Mouse (Mus musculus) liver, embryonic 12.5 days (tissue): ENCODE results near the gene Cobl. TPM values are rescaled to one million over a fixed set of nuclear protein-coding genes. Genes with fewer than 3 reads are reported as not detected.

Source experiments
- ATAC-seq: fragments of 200-750 bp; cut with Nextera tagmentation; 2 replicates; pipeline ENCODE4 v1.8.0; 2017; ENCODE audit warnings: moderate number of reproducible peaks, mild to moderate bottlenecking, moderate library complexity
- H3K27ac ChIP-seq: fragments of 300-500 bp; sonication (generic); 2 replicates; pipeline ENCODE4 v1.5.1; 2016; ENCODE audit warnings: mild to moderate bottlenecking
- H3K27me3 ChIP-seq: fragments of 300-500 bp; sonication (generic); replicated peaks from 2 replicates; pipeline ENCODE4 v1.6.1; 2016; ENCODE audit warnings: mild to moderate bottlenecking, moderate library complexity
- H3K36me3 ChIP-seq: fragments of 300-500 bp; sonication (generic); 2 replicates; pipeline ENCODE4 v1.6.1; 2016; ENCODE audit warnings: mild to moderate bottlenecking, moderate library complexity
- H3K4me1 ChIP-seq: fragments of 300-500 bp; sonication (generic); 2 replicates; pipeline ENCODE4 v1.6.1; 2016
- H3K4me2 ChIP-seq: fragments of 300-500 bp; sonication (generic); 2 replicates; pipeline ENCODE4 v1.6.1; 2016; ENCODE audit warnings: mild to moderate bottlenecking, moderate library complexity
- H3K4me3 ChIP-seq: fragments of 300-500 bp; sonication (generic); 2 replicates; pipeline ENCODE4 v1.5.1; 2016; ENCODE audit warnings: mild to moderate bottlenecking, moderate library complexity
- H3K9ac ChIP-seq: fragments of 300-500 bp; sonication (generic); 2 replicates; pipeline ENCODE4 v1.6.1; 2016; ENCODE audit warnings: mild to moderate bottlenecking, moderate library complexity
- H3K9me3 ChIP-seq: fragments of 300-500 bp; sonication (generic); replicated peaks from 2 replicates; pipeline ENCODE4 v1.6.1; 2016; ENCODE audit warnings: mild to moderate bottlenecking, moderate library complexity
- WGBS: fragments of 180-500 bp; shearing (Covaris S2); methylation state at CpG from one replicate; pipeline ENCODE4 v1.1.7; 2016; ENCODE audit not compliant: insufficient replicate concordance; 5-methylcytosine and 5-hydroxymethylcytosine counted together
- polyA plus RNA-seq: library from polyadenylated mRNA; unstranded; fragments of >200 nt; fragmentation: Nextera tagmentation; extraction: Ambion mirVana; gene quantifications from 2 replicates; pipeline ENCODE4 v1.2.1, GENCODE M21; 2016

The Cobl gene
- polyA plus RNA-seq, 1 experiment from 2014 or later: 2.4 TPM

GRCm38 (mm10) chr11:12373106-12374098 is 91.4 kb downstream of the Cobl start:
- 30% methylated on average over 12 of the region's 12 CpGs for WGBS

GRCm38 (mm10) chr11:12370957-12371356 is 93.8 kb downstream of the Cobl start:
- H3K4me1 ChIP-seq: no peaks in the 10 kb centered on the region
- H3K4me3 ChIP-seq: no peak overlapping the region
- no peaks in the 10 kb centered on the region for H3K27me3 ChIP-seq
- H3K27ac ChIP-seq: no peak overlapping the region
- H3K9ac ChIP-seq: no peak overlapping the region
- ATAC-seq: no peak
- no peaks in the 10 kb centered on the region for H3K9me3 ChIP-seq
- no peak overlapping the region for H3K4me2 ChIP-seq
- no peaks in the 10 kb centered on the region for H3K36me3 ChIP-seq

More at GRCm38 (mm10) chr11:12373106-12374098, 91.4 kb downstream of the Cobl start:
- H3K27ac ChIP-seq: no peak overlapping the region
- no peaks in the 10 kb centered on the region for H3K9me3 ChIP-seq
- H3K4me3 ChIP-seq: no peak overlapping the region
- no peaks in the 10 kb centered on the region for H3K27me3 ChIP-seq
- H3K4me2 ChIP-seq: no peak overlapping the region
- no peaks in the 10 kb centered on the region for H3K4me1 ChIP-seq
- no peaks in the 10 kb centered on the region for H3K36me3 ChIP-seq
- H3K9ac ChIP-seq: no peak overlapping the region
- ATAC-seq: no peak

- Histone ChIP-seq H3K27ac (no peak overlapping the region), H3K9me3 (no peaks in the 10 kb centered on the region), H3K36me3 (no peaks in the 10 kb centered on the region), H3K4me3 (no peak overlapping the region), H3K9ac (no peak overlapping the region), H3K4me2 (no peak overlapping the region), H3K4me1 (no peaks in the 10 kb centered on the region), H3K27me3 (no peaks in the 10 kb centered on the region)
- WGBS: 43% methylated on average over 5 of the region's 5 CpGs
- no peak for ATAC-seq
Observed at GRCm38 (mm10) chr11:12367426-12368178, 97.2 kb downstream of the Cobl start.

GRCm38 (mm10) chr11:12359336-12360000 is 105.3 kb downstream of the Cobl start:
- Histone ChIP-seq H3K27me3 (no peaks in the 10 kb centered on the region), H3K4me2 (no peak overlapping the region), H3K27ac (no peak overlapping the region), H3K4me3 (no peak overlapping the region), H3K9ac (no peak overlapping the region), H3K4me1 (no peaks in the 10 kb centered on the region), H3K36me3 (no peaks in the 10 kb centered on the region), H3K9me3 (no peaks in the 10 kb centered on the region)
- ATAC-seq: no peak
- WGBS: 17% methylated on average over 2 of the region's 2 CpGs

- H3K4me2 ChIP-seq: no peak overlapping the region
- H3K9ac ChIP-seq: no peak overlapping the region
- ATAC-seq: no peak
- no peak overlapping the region for H3K4me3 ChIP-seq
- no peaks in the 10 kb centered on the region for H3K9me3 ChIP-seq
- H3K27me3 ChIP-seq: no peaks in the 10 kb centered on the region
- WGBS: 55% methylated on average over 4 of the region's 4 CpGs
- H3K27ac ChIP-seq: no peak overlapping the region
- H3K36me3 ChIP-seq: no peaks in the 10 kb centered on the region
- H3K4me1 ChIP-seq: no peaks in the 10 kb centered on the region
Observed at GRCm38 (mm10) chr11:12358602-12359001, 106.2 kb downstream of the Cobl start.

- Histone ChIP-seq H3K4me1 (no peaks in the 10 kb centered on the region), H3K36me3 (no peaks in the 10 kb centered on the region), H3K4me2 (no peak overlapping the region), H3K27me3 (no peaks in the 10 kb centered on the region), H3K4me3 (no peak overlapping the region), H3K27ac (no peak overlapping the region), H3K9me3 (no peaks in the 10 kb centered on the region), H3K9ac (no peak overlapping the region)
- ATAC-seq: no peak
- WGBS: 74% methylated on average over 3 of the region's 3 CpGs
Observed at GRCm38 (mm10) chr11:12355681-12356080, 109.1 kb downstream of the Cobl start.

- H3K9ac ChIP-seq: no peak overlapping the region
- no peak overlapping the region for H3K27ac ChIP-seq
- no peak for ATAC-seq
- no peaks in the 10 kb centered on the region for H3K4me1 ChIP-seq
- H3K9me3 ChIP-seq: no peaks in the 10 kb centered on the region
- no peak overlapping the region for H3K4me3 ChIP-seq
- 43% methylated on average over 3 of the region's 3 CpGs for WGBS
- H3K27me3 ChIP-seq: no peaks in the 10 kb centered on the region
- no peaks in the 10 kb centered on the region for H3K36me3 ChIP-seq
- no peak overlapping the region for H3K4me2 ChIP-seq
Observed at GRCm38 (mm10) chr11:12350986-12351546, 113.7 kb downstream of the Cobl start.

GRCm38 (mm10) chr11:12350086-12350485 is 114.7 kb downstream of the Cobl start:
- ATAC-seq: no peak
- Histone ChIP-seq H3K27ac (no peak overlapping the region), H3K9ac (no peak overlapping the region), H3K9me3 (no peaks in the 10 kb centered on the region), H3K4me1 (no peaks in the 10 kb centered on the region), H3K4me3 (no peak overlapping the region), H3K36me3 (no peaks in the 10 kb centered on the region), H3K27me3 (no peaks in the 10 kb centered on the region), H3K4me2 (no peak overlapping the region)
- WGBS: 61% methylated on average over 1 of the region's 1 CpGs

GRCm38 (mm10) chr11:12346486-12346885 is 118.3 kb downstream of the Cobl start:
- ATAC-seq: no peak
- 57% methylated on average over 2 of the region's 2 CpGs for WGBS
- Histone ChIP-seq H3K9ac (no peak overlapping the region), H3K9me3 (no peaks in the 10 kb centered on the region), H3K4me1 (no peaks in the 10 kb centered on the region), H3K4me3 (no peak overlapping the region), H3K36me3 (no peaks in the 10 kb centered on the region), H3K27me3 (no peaks in the 10 kb centered on the region), H3K4me2 (no peak overlapping the region), H3K27ac (no peak overlapping the region)

- H3K4me2 ChIP-seq: no peak overlapping the region
- H3K27ac ChIP-seq: no peak overlapping the region
- ATAC-seq: no peak
- H3K9me3 ChIP-seq: no peaks in the 10 kb centered on the region
- no peaks in the 10 kb centered on the region for H3K4me1 ChIP-seq
- H3K9ac ChIP-seq: no peak overlapping the region
- H3K27me3 ChIP-seq: no peaks in the 10 kb centered on the region
- H3K36me3 ChIP-seq: no peaks in the 10 kb centered on the region
- no peak overlapping the region for H3K4me3 ChIP-seq
- WGBS: 64% methylated on average over 4 of the region's 4 CpGs
Observed at GRCm38 (mm10) chr11:12343686-12344085, 121.1 kb downstream of the Cobl start.

- no peak overlapping the region for H3K4me3 ChIP-seq
- no peaks in the 10 kb centered on the region for H3K36me3 ChIP-seq
- H3K27me3 ChIP-seq: no peaks in the 10 kb centered on the region
- H3K4me2 ChIP-seq: no peak overlapping the region
- no peak overlapping the region for H3K9ac ChIP-seq
- H3K4me1 ChIP-seq: no peaks in the 10 kb centered on the region
- no peak overlapping the region for H3K27ac ChIP-seq
- H3K9me3 ChIP-seq: no peaks in the 10 kb centered on the region
- ATAC-seq: no peak
Observed at GRCm38 (mm10) chr11:12340697-12341096, 124.1 kb downstream of the Cobl start.

- ATAC-seq: no peak
- no peak overlapping the region for H3K27ac ChIP-seq
Observed at GRCm38 (mm10) chr11:12336145-12336544, 128.6 kb downstream of the Cobl start.

More at GRCm38 (mm10) chr11:12336145-12336544, 128.6 kb downstream of the Cobl start:
- Histone ChIP-seq H3K4me1 (no peaks in the 10 kb centered on the region), H3K9me3 (no peaks in the 10 kb centered on the region), H3K4me2 (no peak overlapping the region), H3K27me3 (no peaks in the 10 kb centered on the region), H3K36me3 (no peaks in the 10 kb centered on the region), H3K9ac (no peak overlapping the region), H3K4me3 (no peak overlapping the region)
- WGBS: 59% methylated on average over 12 of the region's 12 CpGs
